Mouse (Mus musculus): ENCODE results near the gene Asb15. TPM values are rescaled to one million over a fixed set of nuclear protein-coding genes. Genes with fewer than 3 reads are reported as not detected.

The Asb15 gene
- polyA plus RNA-seq, 1 experiment from 2014 or later = not detected

DNA sequence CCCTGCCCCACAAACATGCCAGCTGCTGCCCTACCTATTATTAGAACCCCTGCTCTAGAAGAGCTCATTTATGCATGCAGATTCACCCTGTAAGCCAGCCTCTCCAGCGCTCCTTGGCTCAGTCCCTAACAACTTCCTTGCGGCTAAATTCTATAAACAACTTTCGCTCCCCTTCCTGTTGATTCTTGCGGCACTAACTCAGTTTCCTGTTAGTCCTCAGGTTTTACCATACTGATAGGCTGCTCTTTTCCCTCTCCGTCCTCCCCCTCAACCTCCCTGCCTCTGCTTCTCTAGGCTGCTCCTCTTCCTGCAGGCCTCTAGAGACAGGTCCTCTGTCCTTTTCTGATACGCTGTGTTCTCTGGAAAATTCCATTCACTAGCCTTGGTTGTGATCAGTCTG lies 43.2 kb downstream of the Asb15 start:
- H3K36me3 ChIP-seq (ENCODE audit: control insufficient read depth, insufficient read depth, low read length) = no peaks in the 10 kb centered on the region
- H3K27ac ChIP-seq (ENCODE audit: low read depth, low read length) = no peak overlapping the region
- H3K4me1 ChIP-seq (replicated peaks; ENCODE audit: control insufficient read depth, insufficient read depth, low read length) = no peaks in the 10 kb centered on the region
- H3K9ac ChIP-seq (ENCODE audit: low read length) = no peak overlapping the region
- no peak overlapping the region for H3K4me3 ChIP-seq (ENCODE audit: low read depth, low read length)
- ATAC-seq (replicated peaks; ENCODE audit: low FRiP score) (no peak), DNase-seq (ENCODE audit: low spot score) (no peak)
- no peak overlapping the region for H3K4me2 ChIP-seq (ENCODE audit: low read depth, low read length, severe bottlenecking)
- 83% methylated on average over 6 of the region's 6 CpGs for WGBS
- no peaks in the 10 kb centered on the region for H3K27me3 ChIP-seq (ENCODE audit: control insufficient read depth, insufficient read depth, low read length)
- no peaks in the 10 kb centered on the region for H3K9me3 ChIP-seq (ENCODE audit: control insufficient read depth, low read length)

DNA sequence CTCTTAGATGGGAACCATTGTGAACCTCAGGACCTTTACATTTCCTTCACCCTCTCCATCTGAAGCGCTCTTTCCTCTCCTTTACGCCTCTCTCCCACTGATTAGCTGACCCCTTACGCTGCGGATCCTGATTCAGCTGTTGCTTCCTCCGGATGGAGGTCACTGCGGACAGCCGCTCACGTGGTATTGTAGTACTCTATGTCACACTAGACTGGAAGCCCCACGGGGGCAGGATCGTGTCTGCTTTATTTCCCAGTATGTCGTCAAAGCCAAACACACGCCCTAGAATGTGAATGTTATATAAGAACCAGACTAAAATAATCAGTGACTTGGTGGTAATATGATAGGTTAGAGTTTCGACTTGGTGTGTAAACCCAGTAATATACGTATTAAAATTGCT lies 44.5 kb downstream of the Asb15 start:
- no peak for DNase-seq (ENCODE audit: low spot score)
- no peak overlapping the region for H3K4me2 ChIP-seq (ENCODE audit: low read depth, low read length, severe bottlenecking)
- 91% methylated on average over 14 of the region's 14 CpGs for WGBS

DNA sequence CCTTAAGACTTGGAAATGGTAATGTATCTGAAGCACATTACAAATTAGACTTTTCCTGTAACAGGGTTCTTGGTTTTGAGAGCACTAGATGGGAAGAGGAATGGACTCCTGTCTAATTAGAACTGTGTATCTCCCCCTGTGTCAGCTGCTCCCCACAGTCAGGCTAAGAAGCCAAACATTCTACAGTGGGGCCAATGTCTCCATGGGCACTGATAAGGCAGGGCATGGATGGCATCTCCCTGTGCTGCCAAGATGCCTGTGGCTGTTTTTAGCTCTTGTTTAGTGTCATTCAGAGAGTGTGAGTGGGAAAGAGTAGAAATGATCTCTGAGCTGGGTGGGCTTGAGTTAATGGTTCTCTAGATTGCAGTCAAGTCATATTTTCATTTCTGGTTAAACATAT lies 45.4 kb downstream of the Asb15 start:
- no peaks in the 10 kb centered on the region for H3K27me3 ChIP-seq (ENCODE audit: control insufficient read depth, insufficient read depth, low read length)
- H3K9ac ChIP-seq (ENCODE audit: low read length) = no peak overlapping the region
- H3K4me2 ChIP-seq (ENCODE audit: low read depth, low read length, severe bottlenecking) = no peak overlapping the region
- H3K36me3 ChIP-seq (ENCODE audit: control insufficient read depth, insufficient read depth, low read length) = no peaks in the 10 kb centered on the region
- no peaks in the 10 kb centered on the region for H3K9me3 ChIP-seq (ENCODE audit: control insufficient read depth, low read length)
- no peaks in the 10 kb centered on the region for H3K4me1 ChIP-seq (replicated peaks; ENCODE audit: control insufficient read depth, insufficient read depth, low read length)
- DNase-seq (ENCODE audit: low spot score) = no peak
- no peak overlapping the region for H3K27ac ChIP-seq (ENCODE audit: low read depth, low read length)
- H3K4me3 ChIP-seq (ENCODE audit: low read depth, low read length) = no peak overlapping the region
- no peak for ATAC-seq (replicated peaks; ENCODE audit: low FRiP score)

More for the DNA sequence above, 44.5 kb downstream of the Asb15 start:
- Histone ChIP-seq H3K27ac (ENCODE audit: low read depth, low read length) (no peak overlapping the region), H3K36me3 (ENCODE audit: control insufficient read depth, insufficient read depth, low read length) (no peaks in the 10 kb centered on the region), H3K4me1 (replicated peaks; ENCODE audit: control insufficient read depth, insufficient read depth, low read length) (no peaks in the 10 kb centered on the region), H3K9ac (ENCODE audit: low read length) (no peak overlapping the region), H3K27me3 (ENCODE audit: control insufficient read depth, insufficient read depth, low read length) (no peaks in the 10 kb centered on the region), H3K4me3 (ENCODE audit: low read depth, low read length) (no peak overlapping the region), H3K9me3 (ENCODE audit: control insufficient read depth, low read length) (no peaks in the 10 kb centered on the region)
- ATAC-seq (replicated peaks; ENCODE audit: low FRiP score) = no peak

DNA sequence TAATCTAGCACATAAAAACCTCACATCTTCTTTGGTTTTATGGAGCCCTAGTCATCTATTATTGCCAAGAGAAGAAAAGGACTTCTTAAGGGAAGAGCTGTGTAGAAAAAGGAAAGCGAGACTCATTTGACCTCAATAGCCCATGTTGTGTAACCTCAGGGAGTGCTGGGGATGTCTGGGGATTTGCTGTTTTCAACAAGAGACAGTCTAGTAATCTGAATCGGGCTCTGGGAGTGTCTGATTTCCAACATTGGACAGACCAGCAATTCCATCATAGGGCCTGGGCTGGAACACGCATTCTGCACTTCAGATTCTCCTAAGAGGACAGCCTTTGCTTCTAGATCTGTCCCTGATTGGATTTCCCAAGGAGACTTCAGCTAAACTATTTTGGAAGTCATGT lies 55.5 kb downstream of the Asb15 start:
- Histone ChIP-seq H3K9me3 (ENCODE audit: control insufficient read depth, low read length) (no peaks in the 10 kb centered on the region), H3K27ac (ENCODE audit: low read depth, low read length) (no peak overlapping the region), H3K27me3 (ENCODE audit: control insufficient read depth, insufficient read depth, low read length) (no peaks in the 10 kb centered on the region), H3K4me2 (ENCODE audit: low read depth, low read length, severe bottlenecking) (no peak overlapping the region), H3K4me1 (replicated peaks; ENCODE audit: control insufficient read depth, insufficient read depth, low read length) (no peaks in the 10 kb centered on the region), H3K4me3 (ENCODE audit: low read depth, low read length) (no peak overlapping the region), H3K36me3 (ENCODE audit: control insufficient read depth, insufficient read depth, low read length) (no peaks in the 10 kb centered on the region), H3K9ac (ENCODE audit: low read length) (no peak overlapping the region)
- ATAC-seq (replicated peaks; ENCODE audit: low FRiP score) = no peak
- WGBS = 84% methylated on average over 3 of the region's 3 CpGs
- DNase-seq (ENCODE audit: low spot score) = no peak

DNA sequence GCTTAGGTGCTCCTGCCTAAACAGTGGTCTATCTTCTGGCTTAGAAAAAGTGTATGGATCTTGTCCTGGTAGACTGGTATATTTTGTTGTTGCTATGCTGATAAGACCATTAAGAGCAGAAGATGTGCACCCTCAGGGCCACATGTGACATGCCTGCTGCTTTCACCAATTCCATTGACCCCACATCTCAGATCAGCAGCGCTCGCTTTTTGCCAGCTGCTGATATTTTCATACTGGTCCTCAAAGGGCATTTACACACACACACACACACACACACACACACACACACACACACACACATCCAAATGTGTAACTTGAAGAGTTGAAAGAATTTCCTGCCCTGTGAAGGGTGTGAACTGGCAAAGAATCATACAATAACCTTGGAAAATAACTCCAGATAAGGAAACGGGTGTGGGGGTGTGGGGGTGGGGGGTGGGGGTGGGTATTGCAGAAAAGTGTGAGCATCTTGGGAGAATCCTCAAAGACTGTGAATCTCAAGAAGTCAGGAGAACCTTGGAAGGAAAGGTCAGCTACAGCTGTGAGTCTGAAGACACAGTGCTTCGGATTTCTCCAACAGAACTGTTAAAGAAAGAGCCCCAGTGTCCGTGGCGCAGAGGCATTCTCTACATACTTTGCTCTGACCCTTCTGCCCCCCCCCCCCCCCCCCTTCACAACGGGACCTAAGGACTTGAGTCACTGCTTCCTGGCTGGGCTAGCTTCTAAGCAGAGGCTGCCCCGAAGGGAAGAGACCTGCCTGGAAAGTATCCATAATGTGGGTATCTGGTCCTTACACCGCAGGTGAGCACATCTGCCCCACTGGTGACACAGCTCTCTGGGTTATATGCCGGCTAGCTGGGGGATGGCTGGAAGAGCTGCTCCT lies 57.7 kb downstream of the Asb15 start:
- ATAC-seq (replicated peaks; ENCODE audit: low FRiP score) (no peak), DNase-seq (ENCODE audit: low spot score) (no peak)
- H3K4me3 ChIP-seq (ENCODE audit: low read depth, low read length) = no peak overlapping the region
- H3K4me2 ChIP-seq (ENCODE audit: low read depth, low read length, severe bottlenecking) = no peak overlapping the region
- H3K4me1 ChIP-seq (replicated peaks; ENCODE audit: control insufficient read depth, insufficient read depth, low read length) = no peaks in the 10 kb centered on the region
- no peak overlapping the region for H3K27ac ChIP-seq (ENCODE audit: low read depth, low read length)
- 66% methylated on average over 9 of the region's 10 CpGs for WGBS
- H3K9me3 ChIP-seq (ENCODE audit: control insufficient read depth, low read length) = no peaks in the 10 kb centered on the region
- no peaks in the 10 kb centered on the region for H3K27me3 ChIP-seq (ENCODE audit: control insufficient read depth, insufficient read depth, low read length)
- H3K36me3 ChIP-seq (ENCODE audit: control insufficient read depth, insufficient read depth, low read length) = no peaks in the 10 kb centered on the region
- no peak overlapping the region for H3K9ac ChIP-seq (ENCODE audit: low read length)

DNA sequence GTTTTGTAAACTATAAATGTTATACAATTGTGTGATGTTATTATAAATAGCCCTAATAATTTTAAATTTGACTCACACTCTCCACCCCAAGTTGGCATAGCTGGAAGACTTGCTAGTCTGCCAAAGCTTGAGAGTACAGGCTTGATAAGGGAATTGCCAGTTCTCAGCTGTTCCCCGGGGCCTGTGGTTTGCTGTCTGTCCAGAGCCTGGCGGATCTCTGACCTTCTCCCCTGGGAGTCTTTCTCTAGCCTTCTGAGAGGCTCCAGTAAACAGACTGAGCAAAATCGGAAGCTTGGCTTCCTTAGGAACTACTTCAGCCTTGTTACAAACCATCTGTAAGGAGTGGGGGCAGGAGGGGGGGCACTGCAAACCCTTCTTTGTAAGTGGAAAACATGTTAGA lies 58.9 kb downstream of the Asb15 start:
- H3K27me3 ChIP-seq (ENCODE audit: control insufficient read depth, insufficient read depth, low read length) = no peaks in the 10 kb centered on the region
- no peak overlapping the region for H3K4me2 ChIP-seq (ENCODE audit: low read depth, low read length, severe bottlenecking)
- no peaks in the 10 kb centered on the region for H3K4me1 ChIP-seq (replicated peaks; ENCODE audit: control insufficient read depth, insufficient read depth, low read length)
- DNase-seq (ENCODE audit: low spot score) = no peak
- no peak overlapping the region for H3K9ac ChIP-seq (ENCODE audit: low read length)
- H3K4me3 ChIP-seq (ENCODE audit: low read depth, low read length) = no peak overlapping the region
- no peaks in the 10 kb centered on the region for H3K36me3 ChIP-seq (ENCODE audit: control insufficient read depth, insufficient read depth, low read length)
- WGBS = 50% methylated on average over 3 of the region's 3 CpGs
- no peaks in the 10 kb centered on the region for H3K9me3 ChIP-seq (ENCODE audit: control insufficient read depth, low read length)
- ATAC-seq (replicated peaks; ENCODE audit: low FRiP score) = no peak
- H3K27ac ChIP-seq (ENCODE audit: low read depth, low read length) = no peak overlapping the region

DNA sequence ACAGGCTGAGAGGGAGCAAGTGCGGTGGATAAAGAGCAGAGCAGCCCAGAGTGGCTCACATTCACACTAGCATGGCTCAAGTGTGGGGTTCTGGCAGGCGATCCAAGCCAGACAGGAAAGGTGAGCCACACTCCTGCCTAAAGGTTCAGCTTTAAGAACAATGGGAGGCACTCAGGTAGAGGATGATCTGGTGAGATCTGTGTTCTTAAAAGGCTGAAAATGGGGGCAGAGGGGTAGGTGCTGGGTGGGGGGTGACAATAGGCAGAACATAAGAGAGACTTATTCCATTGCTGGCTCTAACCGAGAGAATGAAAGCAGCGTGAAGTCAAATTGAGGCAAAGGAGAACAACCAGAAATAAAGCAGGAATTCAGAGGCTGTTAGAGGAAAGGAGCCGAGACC lies 62.3 kb downstream of the Asb15 start:
- 80% methylated on average over 5 of the region's 5 CpGs for WGBS
- H3K27me3 ChIP-seq (ENCODE audit: control insufficient read depth, insufficient read depth, low read length) = no peaks in the 10 kb centered on the region
- no peak for DNase-seq (ENCODE audit: low spot score)

DNA sequence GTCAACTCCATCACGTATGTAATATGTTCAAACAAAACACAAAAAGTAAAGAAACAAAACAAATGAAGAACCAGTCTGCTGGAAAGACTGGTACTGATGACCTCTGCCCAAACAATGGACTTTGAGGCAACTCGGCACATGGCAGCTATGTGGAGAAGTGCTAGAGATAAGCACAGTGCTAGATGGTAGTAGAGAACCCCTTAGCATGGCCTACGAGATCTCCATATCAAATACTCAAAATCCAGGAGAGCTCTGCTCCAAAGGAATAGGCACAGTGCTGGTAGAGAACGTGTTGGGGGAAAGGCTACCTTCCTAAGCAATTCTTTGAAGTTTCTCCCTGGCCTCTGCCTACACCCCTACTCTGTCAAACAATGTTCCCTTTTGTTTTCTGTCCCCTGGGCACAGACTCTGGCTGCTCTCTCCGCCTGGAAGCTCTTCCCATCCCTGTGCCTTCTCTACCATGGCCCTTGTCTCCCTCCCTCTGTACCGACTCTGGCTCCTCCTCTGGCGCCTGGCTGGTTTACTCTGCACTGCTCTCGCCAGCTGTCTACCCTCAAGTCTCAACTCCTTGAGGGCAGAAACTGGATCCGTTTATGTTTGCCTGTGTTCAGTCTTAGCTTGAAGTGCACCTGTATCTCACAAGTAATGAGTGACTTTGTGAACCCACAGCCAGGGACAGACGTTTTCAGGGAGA lies 63.7 kb downstream of the Asb15 start:
- no peak overlapping the region for H3K9ac ChIP-seq (ENCODE audit: low read length)
- no peaks in the 10 kb centered on the region for H3K36me3 ChIP-seq (ENCODE audit: control insufficient read depth, insufficient read depth, low read length)
- H3K9me3 ChIP-seq (ENCODE audit: control insufficient read depth, low read length) = no peaks in the 10 kb centered on the region
- ATAC-seq (replicated peaks; ENCODE audit: low FRiP score) (no peak), DNase-seq (ENCODE audit: low spot score) (no peak)
- WGBS = 51% methylated on average over 10 of the region's 10 CpGs
- H3K27me3 ChIP-seq (ENCODE audit: control insufficient read depth, insufficient read depth, low read length) = no peaks in the 10 kb centered on the region
- no peaks in the 10 kb centered on the region for H3K4me1 ChIP-seq (replicated peaks; ENCODE audit: control insufficient read depth, insufficient read depth, low read length)
- no peak overlapping the region for H3K4me3 ChIP-seq (ENCODE audit: low read depth, low read length)
- no peak overlapping the region for H3K4me2 ChIP-seq (ENCODE audit: low read depth, low read length, severe bottlenecking)
- H3K27ac ChIP-seq (ENCODE audit: low read depth, low read length) = no peak overlapping the region

More for the DNA sequence above, 62.3 kb downstream of the Asb15 start:
- Histone ChIP-seq H3K9ac (ENCODE audit: low read length) (no peak overlapping the region), H3K9me3 (ENCODE audit: control insufficient read depth, low read length) (no peaks in the 10 kb centered on the region), H3K27ac (ENCODE audit: low read depth, low read length) (no peak overlapping the region), H3K4me3 (ENCODE audit: low read depth, low read length) (no peak overlapping the region), H3K36me3 (ENCODE audit: control insufficient read depth, insufficient read depth, low read length) (no peaks in the 10 kb centered on the region), H3K4me2 (ENCODE audit: low read depth, low read length, severe bottlenecking) (no peak overlapping the region), H3K4me1 (replicated peaks; ENCODE audit: control insufficient read depth, insufficient read depth, low read length) (no peaks in the 10 kb centered on the region)
- ATAC-seq (replicated peaks; ENCODE audit: low FRiP score) = no peak

All from forebrain, embryonic 11.5 days (tissue).